Mouse (Mus musculus): ENCODE measurements around the gene Ninj2. TPM values are rescaled to one million over a fixed set of nuclear protein-coding genes. Genes with fewer than 3 reads are reported as not detected.

Ninj2 gene
- polyA plus RNA-seq, 1 experiment from 2014 or later: not detected

DNA sequence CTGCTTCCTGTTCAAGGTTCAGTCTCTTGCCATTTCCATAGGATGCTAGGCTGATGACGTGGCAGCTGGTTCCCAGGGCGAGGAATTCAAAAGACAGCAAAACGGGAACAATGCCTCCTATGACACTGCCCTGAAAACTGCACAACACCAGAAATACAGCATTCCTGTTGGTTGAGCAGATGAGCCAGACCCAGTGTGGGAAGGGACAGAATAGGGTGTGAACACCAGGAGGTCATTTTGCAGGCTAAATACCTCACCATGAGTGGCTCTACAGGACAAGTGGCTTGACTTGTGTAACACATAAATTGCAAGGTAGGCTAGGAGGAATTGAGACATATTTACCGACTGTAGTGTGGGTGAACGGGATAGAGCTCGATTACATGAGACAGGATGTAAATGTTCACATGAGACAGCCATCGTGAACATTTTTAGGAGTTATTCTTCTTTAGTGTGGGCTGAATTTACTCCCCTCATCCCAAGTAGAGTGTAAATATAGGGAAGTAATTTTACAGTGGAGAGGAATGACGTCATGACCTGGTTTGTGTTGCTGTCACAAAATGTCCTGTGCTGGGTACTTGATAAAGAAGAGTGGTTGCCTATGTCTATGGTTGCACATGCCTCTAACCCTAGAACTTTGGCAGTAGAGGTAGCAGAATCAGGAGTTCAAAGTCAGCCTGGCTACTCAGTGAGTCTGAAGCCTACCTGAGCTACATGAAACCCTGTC is 79.3 kb downstream of the Ninj2 start:
- Histone ChIP-seq H3K4me2 (ENCODE audit: low read length) (no peak overlapping the region), H3K27me3 (replicated peaks; ENCODE audit: control insufficient read depth, insufficient read depth, low read length) (no peaks in the 10 kb centered on the region), H3K4me3 (ENCODE audit: low read depth, low read length) (no peak overlapping the region), H3K36me3 (ENCODE audit: control insufficient read depth, insufficient read depth, low read length) (no peaks in the 10 kb centered on the region), H3K27ac (ENCODE audit: low read depth) (no peak overlapping the region), H3K4me1 (replicated peaks; ENCODE audit: control insufficient read depth, insufficient read depth, low read length) (no peaks in the 10 kb centered on the region), H3K9me3 (ENCODE audit: control insufficient read depth, low read length) (no peaks in the 10 kb centered on the region), H3K9ac (ENCODE audit: low read length) (no peak overlapping the region)
- ATAC-seq (replicated peaks; ENCODE audit: low FRiP score, low TSS enrichment, low read depth) (no peak), DNase-seq (ENCODE audit: low spot score) (no peak)
- 79% methylated on average over 8 of the region's 8 CpGs for WGBS

DNA sequence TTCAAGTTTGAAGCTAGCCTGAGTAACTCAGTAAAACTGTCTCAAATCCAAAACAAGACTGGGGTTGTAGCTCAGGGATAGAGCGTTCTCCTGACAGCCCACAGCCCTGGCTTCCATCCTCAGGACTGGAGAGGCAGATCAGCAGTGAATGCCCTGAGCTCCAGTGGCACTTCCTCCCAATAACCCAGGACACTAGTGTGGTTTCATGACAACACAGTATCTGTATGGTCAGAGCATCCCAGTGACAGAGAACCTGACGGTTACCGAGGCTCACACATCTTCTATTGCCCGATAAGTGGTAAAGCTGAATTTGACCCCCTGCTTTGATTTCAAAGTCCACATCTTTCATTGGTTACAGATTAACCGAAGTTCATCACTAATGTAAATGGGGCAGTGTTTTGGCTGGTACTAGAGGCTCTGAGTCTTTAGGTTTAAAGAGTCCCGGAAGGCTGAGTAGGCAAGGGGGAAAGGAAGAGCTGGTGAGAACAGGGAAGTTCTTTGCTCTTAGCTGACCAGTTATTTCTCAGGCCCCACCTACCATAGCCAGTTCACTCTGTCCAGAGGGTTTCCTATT is 81.0 kb downstream of the Ninj2 start:
- H3K4me2 ChIP-seq (ENCODE audit: low read length): no peak overlapping the region
- 64% methylated on average over 6 of the region's 6 CpGs for WGBS
- no peak overlapping the region for H3K27ac ChIP-seq (ENCODE audit: low read depth)
- no peaks in the 10 kb centered on the region for H3K9me3 ChIP-seq (ENCODE audit: control insufficient read depth, low read length)
- no peaks in the 10 kb centered on the region for H3K4me1 ChIP-seq (replicated peaks; ENCODE audit: control insufficient read depth, insufficient read depth, low read length)
- ATAC-seq (replicated peaks; ENCODE audit: low FRiP score, low TSS enrichment, low read depth): peak; percentile 32; the same call in 1 of the 2 replicates
- no peaks in the 10 kb centered on the region for H3K36me3 ChIP-seq (ENCODE audit: control insufficient read depth, insufficient read depth, low read length)
- no peak for DNase-seq (ENCODE audit: low spot score)
- no peak overlapping the region for H3K9ac ChIP-seq (ENCODE audit: low read length)
- no peaks in the 10 kb centered on the region for H3K27me3 ChIP-seq (replicated peaks; ENCODE audit: control insufficient read depth, insufficient read depth, low read length)
- no peak overlapping the region for H3K4me3 ChIP-seq (ENCODE audit: low read depth, low read length)

DNA sequence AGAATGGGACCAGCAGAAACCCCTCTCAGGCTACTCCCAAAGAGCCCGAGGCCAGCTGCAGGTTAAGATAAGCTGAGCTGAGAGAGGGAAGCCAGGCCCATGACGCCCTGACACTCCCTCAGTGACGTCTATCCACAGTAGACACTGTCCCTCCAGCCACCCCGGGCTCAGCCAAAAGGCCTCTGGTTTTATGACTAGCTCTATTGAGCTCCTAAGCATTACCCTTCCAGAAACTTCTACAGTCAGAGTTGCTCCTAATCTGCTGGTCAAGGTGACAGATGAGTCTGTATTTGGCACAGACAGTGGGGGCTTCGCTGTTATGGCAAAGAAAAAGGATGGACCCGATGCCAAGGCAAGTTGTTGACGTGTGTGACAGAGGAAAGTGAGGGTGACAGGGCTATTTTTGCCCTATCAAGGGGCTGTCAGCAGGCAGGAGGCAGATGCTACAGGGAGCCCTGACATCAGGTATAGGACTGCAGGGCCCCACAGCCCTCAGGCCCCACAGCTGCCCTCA is 81.5 kb downstream of the Ninj2 start:
- H3K4me1 ChIP-seq (replicated peaks; ENCODE audit: control insufficient read depth, insufficient read depth, low read length): no peaks in the 10 kb centered on the region
- peak; percentile 74 for ATAC-seq (replicated peaks; ENCODE audit: low FRiP score, low TSS enrichment, low read depth)
- no peak for DNase-seq (ENCODE audit: low spot score)
- no peak overlapping the region for H3K27ac ChIP-seq (ENCODE audit: low read depth)
- H3K9me3 ChIP-seq (ENCODE audit: control insufficient read depth, low read length): no peaks in the 10 kb centered on the region
- H3K27me3 ChIP-seq (replicated peaks; ENCODE audit: control insufficient read depth, insufficient read depth, low read length): no peaks in the 10 kb centered on the region
- no peak overlapping the region for H3K9ac ChIP-seq (ENCODE audit: low read length)
- H3K4me3 ChIP-seq (ENCODE audit: low read depth, low read length): no peak overlapping the region
- WGBS: 61% methylated on average over 7 of the region's 7 CpGs
- no peaks in the 10 kb centered on the region for H3K36me3 ChIP-seq (ENCODE audit: control insufficient read depth, insufficient read depth, low read length)
- no peak overlapping the region for H3K4me2 ChIP-seq (ENCODE audit: low read length)

DNA sequence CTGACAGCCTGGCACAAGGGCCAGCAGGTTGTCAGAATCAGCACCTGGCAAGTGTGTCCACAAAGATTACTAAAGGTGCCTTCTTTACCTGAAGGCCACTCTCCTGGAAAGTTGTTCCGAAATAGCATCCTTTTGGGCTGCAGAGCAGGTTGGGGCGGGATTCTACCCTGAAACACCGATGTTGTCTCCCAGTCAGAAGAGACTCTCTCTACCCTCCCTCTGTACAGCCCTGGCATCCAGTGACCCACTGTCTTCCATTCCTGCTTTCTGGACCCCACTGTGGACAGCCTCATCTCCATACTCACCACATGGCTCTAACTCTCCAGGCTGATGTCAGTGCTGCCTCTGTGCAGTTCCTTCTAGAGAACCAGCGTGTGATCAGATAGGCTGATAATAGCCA is 82.5 kb downstream of the Ninj2 start:
- H3K27ac ChIP-seq (ENCODE audit: low read depth): no peak overlapping the region
- no peaks in the 10 kb centered on the region for H3K27me3 ChIP-seq (replicated peaks; ENCODE audit: control insufficient read depth, insufficient read depth, low read length)
- H3K4me1 ChIP-seq (replicated peaks; ENCODE audit: control insufficient read depth, insufficient read depth, low read length): no peaks in the 10 kb centered on the region
- no peak for DNase-seq (ENCODE audit: low spot score)
- H3K4me2 ChIP-seq (ENCODE audit: low read length): no peak overlapping the region
- H3K4me3 ChIP-seq (ENCODE audit: low read depth, low read length): no peak overlapping the region
- WGBS: 96% methylated on average over 4 of the region's 4 CpGs
- no peaks in the 10 kb centered on the region for H3K36me3 ChIP-seq (ENCODE audit: control insufficient read depth, insufficient read depth, low read length)
- H3K9ac ChIP-seq (ENCODE audit: low read length): no peak overlapping the region
- no peaks in the 10 kb centered on the region for H3K9me3 ChIP-seq (ENCODE audit: control insufficient read depth, low read length)
- no peak for ATAC-seq (replicated peaks; ENCODE audit: low FRiP score, low TSS enrichment, low read depth)

DNA sequence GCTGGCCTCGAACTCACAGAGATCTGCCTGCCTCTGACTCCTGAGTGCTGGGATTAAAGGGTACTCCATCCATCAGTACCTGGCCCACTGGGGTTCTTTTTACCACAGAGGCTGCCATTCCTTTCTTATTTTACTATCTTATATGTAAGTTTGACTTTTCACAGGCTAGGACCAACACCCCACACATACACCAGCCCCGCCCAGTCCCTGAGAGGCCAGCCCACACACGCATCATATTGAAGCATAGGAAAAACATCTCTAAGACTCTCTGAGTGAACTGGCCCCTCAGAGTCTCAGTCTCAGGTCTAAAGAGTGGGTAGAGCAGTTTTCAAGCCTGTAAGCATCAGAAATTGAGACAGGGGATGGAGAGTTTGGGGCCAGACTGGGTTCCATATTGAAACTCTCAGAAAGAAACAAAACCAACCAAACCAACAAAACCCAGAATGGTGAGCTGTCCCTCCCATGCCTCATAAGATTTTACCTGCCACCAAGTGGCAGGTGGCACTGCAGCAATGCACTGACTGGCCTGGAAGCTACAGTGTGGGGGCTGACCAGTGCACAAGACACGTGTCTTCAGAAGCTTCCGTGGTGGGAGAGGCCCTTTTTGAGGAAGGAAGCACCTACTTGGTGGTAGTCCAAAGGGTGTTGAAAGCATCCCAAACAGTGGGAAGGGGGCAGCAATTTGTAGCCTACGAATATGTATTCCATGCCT is 86.0 kb downstream of the Ninj2 start:
- Histone ChIP-seq H3K9ac (ENCODE audit: low read length) (no peak overlapping the region), H3K4me3 (ENCODE audit: low read depth, low read length) (no peak overlapping the region), H3K27ac (ENCODE audit: low read depth) (no peak overlapping the region), H3K9me3 (ENCODE audit: control insufficient read depth, low read length) (no peaks in the 10 kb centered on the region), H3K27me3 (replicated peaks; ENCODE audit: control insufficient read depth, insufficient read depth, low read length) (no peaks in the 10 kb centered on the region), H3K4me2 (ENCODE audit: low read length) (no peak overlapping the region), H3K36me3 (ENCODE audit: control insufficient read depth, insufficient read depth, low read length) (no peaks in the 10 kb centered on the region), H3K4me1 (replicated peaks; ENCODE audit: control insufficient read depth, insufficient read depth, low read length) (no peaks in the 10 kb centered on the region)
- WGBS: 82% methylated on average over 6 of the region's 6 CpGs
- ATAC-seq (replicated peaks; ENCODE audit: low FRiP score, low TSS enrichment, low read depth) (no peak), DNase-seq (ENCODE audit: low spot score) (no peak)

DNA sequence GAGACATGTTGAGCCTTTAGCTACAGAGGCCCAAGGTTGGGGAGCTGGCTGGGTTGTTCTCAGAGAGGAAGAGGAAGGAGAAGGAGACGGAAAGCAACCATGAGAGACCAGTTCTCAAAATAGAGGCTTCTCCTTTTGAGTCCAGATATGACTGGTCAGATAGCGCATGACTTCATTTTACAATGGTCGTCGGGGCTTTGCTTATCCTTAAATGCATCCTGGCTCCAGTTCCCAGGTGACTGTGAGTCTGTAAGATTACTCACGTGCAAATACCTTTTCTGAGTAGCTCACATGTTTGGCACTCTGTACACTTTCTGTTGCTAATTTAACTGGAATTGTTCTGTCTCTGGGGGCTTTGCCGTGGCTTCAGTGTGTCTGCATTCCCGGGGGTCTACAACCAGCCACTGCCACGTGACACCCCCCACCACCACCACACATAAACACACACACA is 86.6 kb downstream of the Ninj2 start:
- ATAC-seq (replicated peaks; ENCODE audit: low FRiP score, low TSS enrichment, low read depth): no peak
- Histone ChIP-seq H3K9ac (ENCODE audit: low read length) (no peak overlapping the region), H3K9me3 (ENCODE audit: control insufficient read depth, low read length) (no peaks in the 10 kb centered on the region), H3K27me3 (replicated peaks; ENCODE audit: control insufficient read depth, insufficient read depth, low read length) (no peaks in the 10 kb centered on the region), H3K36me3 (ENCODE audit: control insufficient read depth, insufficient read depth, low read length) (no peaks in the 10 kb centered on the region), H3K27ac (ENCODE audit: low read depth) (no peak overlapping the region), H3K4me1 (replicated peaks; ENCODE audit: control insufficient read depth, insufficient read depth, low read length) (no peaks in the 10 kb centered on the region), H3K4me2 (ENCODE audit: low read length) (no peak overlapping the region), H3K4me3 (ENCODE audit: low read depth, low read length) (no peak overlapping the region)
- DNase-seq (ENCODE audit: low spot score): no peak
- 79% methylated on average over 8 of the region's 8 CpGs for WGBS

DNA sequence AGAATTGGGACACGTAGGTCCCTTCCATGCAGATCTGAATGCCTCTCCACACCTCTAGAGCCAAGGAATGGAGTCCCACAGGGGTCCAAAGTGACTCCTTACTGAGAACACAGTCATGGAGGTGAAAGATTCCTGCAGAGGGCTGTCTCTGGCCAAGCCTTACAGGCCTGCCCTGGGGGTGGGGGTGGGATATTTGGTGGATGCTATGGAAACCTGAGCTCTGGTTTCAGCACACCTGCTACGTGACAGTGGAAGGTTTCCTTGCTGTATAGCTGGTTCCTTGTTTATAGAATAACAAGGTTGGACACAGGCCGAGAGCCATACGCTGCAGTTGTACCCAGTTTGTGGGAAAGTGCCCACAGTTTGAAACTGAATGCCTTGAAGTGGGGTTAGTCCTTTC is 87.3 kb downstream of the Ninj2 start:
- Histone ChIP-seq H3K4me1 (replicated peaks; ENCODE audit: control insufficient read depth, insufficient read depth, low read length) (no peaks in the 10 kb centered on the region), H3K27ac (ENCODE audit: low read depth) (no peak overlapping the region), H3K27me3 (replicated peaks; ENCODE audit: control insufficient read depth, insufficient read depth, low read length) (no peaks in the 10 kb centered on the region), H3K9ac (ENCODE audit: low read length) (no peak overlapping the region), H3K36me3 (ENCODE audit: control insufficient read depth, insufficient read depth, low read length) (no peaks in the 10 kb centered on the region), H3K4me3 (ENCODE audit: low read depth, low read length) (no peak overlapping the region), H3K9me3 (ENCODE audit: control insufficient read depth, low read length) (no peaks in the 10 kb centered on the region), H3K4me2 (ENCODE audit: low read length) (no peak overlapping the region)
- ATAC-seq (replicated peaks; ENCODE audit: low FRiP score, low TSS enrichment, low read depth) (no peak), DNase-seq (ENCODE audit: low spot score) (no peak)
- WGBS: 67% methylated on average over 4 of the region's 4 CpGs

DNA sequence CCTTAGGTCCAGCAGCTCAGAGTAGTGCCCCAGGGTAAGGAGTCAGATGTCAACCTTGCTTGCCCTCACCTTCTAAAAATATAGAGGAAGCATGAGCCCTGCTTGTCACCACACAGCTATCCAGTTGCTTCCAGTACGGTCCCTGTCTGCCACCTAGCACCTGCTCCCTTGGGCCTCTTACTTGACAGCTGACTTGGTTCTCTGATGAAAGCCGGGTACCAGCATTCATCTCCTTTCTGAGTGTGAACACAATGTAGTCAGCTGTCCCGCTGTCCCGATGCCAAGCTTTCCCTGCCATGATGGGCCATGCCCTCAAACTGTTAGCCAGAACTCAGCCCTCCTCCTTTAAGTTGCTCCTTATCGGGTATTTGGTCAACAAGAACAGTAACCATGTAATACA is 89.0 kb downstream of the Ninj2 start:
- Histone ChIP-seq H3K9ac (ENCODE audit: low read length) (no peak overlapping the region), H3K27me3 (replicated peaks; ENCODE audit: control insufficient read depth, insufficient read depth, low read length) (no peaks in the 10 kb centered on the region), H3K4me1 (replicated peaks; ENCODE audit: control insufficient read depth, insufficient read depth, low read length) (no peaks in the 10 kb centered on the region), H3K4me2 (ENCODE audit: low read length) (no peak overlapping the region), H3K4me3 (ENCODE audit: low read depth, low read length) (no peak overlapping the region), H3K9me3 (ENCODE audit: control insufficient read depth, low read length) (no peaks in the 10 kb centered on the region), H3K36me3 (ENCODE audit: control insufficient read depth, insufficient read depth, low read length) (no peaks in the 10 kb centered on the region), H3K27ac (ENCODE audit: low read depth) (no peak overlapping the region)
- ATAC-seq (replicated peaks; ENCODE audit: low FRiP score, low TSS enrichment, low read depth) (no peak), DNase-seq (ENCODE audit: low spot score) (no peak)
- WGBS: 89% methylated on average over 5 of the region's 5 CpGs
